Comparison of ENCODE assay signal across 25 mouse cellular contexts in the genomic region with DNA sequence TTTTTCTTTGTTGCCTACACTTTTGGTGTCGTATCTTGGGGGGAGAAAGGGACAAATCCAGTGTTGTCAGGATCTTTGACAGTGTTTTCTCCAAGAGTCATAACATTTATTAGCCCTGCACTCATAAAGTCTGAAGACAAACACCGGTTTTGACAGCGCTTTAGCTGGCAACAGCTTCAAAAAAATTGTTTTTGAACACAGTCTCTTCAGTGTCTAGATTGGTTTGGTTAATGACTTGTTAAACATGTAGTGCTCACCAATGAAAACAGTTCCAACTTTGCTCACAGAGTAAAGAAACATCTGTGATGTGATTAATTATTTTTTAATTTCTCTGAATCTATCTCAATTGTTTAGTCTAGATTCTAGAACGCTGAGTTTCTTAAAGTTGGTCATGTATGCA.
DNase-seq lines count a peak whose midpoint lies in the region; ATAC-seq and TF ChIP-seq lines count a peak whose summit lies in the region.
"Had no signal": no experiment of that assay in that cellular context is flagged by ENCODE, and none has a peak within 500 bp of the region (broad histone marks: within the 10 kb centered on the region; RNA-seq: fewer than 3 reads in every experiment).

No protein-coding gene starts in this region.

- H3K36me3 ChIP-seq in lung, embryonic 14.5 days (ENCODE audit: insufficient read depth): no peaks in the 10 kb centered on the region
- no peaks in the 10 kb centered on the region for H3K36me3 ChIP-seq in lung, embryonic 16.5 days (ENCODE audit: control insufficient read depth, insufficient read depth, low read length)
- H3K36me3 ChIP-seq: embryonic facial prominence, embryonic 10.5 days; embryonic facial prominence, embryonic 12.5 days had no signal

- peak; percentile 32; the same call in 1 of the 2 replicates for ATAC-seq in lung, embryonic 14.5 days (ENCODE audit: insufficient read depth)
- ATAC-seq in lung, embryonic 16.5 days (ENCODE audit: low read depth): peak; percentile 71
- ATAC-seq: activated CD4-positive, CD25-positive, alpha-beta regulatory T cell, adult 4 months; CD4-positive, CD25-positive, alpha-beta regulatory T cell, adult 4 months; forebrain, embryonic 13.5 days; Patski had no signal

- DNase-seq in heart, adult 11 months: peak; percentile 46
- DNase-seq in heart, adult 8-10 months (ENCODE audit: low spot score): no peak
- peak; percentile 70 for DNase-seq in lung, embryonic 14.5 days
- no peak for DNase-seq in lung, postnatal 36 days
- DNase-seq in lung, postnatal 4 days: no peak
- peak; percentile 31 for DNase-seq in lung, postnatal 10 days
- no peak for DNase-seq in lung, postnatal 25 days (ENCODE audit: low spot score)
- DNase-seq: adrenal gland, adult 8-10 months; adrenal gland, postnatal 14 days; adrenal gland, postnatal 36 days; B cell, adult 2 months; cerebellum, adult 11-12 months; cerebellum, adult 2 months; cerebellum, adult 9-10 months; cerebellum, postnatal 10 days; cerebellum, postnatal 25 days had no signal

- H3K4me1 ChIP-seq in lung, embryonic 14.5 days (ENCODE audit: insufficient read depth): no peaks in the 10 kb centered on the region
- H3K4me1 ChIP-seq in lung, embryonic 16.5 days (replicated peaks; ENCODE audit: control insufficient read depth, insufficient read depth, low read length): no peaks in the 10 kb centered on the region; the same call in 1 of the 2 replicates
- H3K4me1 ChIP-seq: forebrain, embryonic 13.5 days had no signal

- H3K4me3 ChIP-seq in lung, embryonic 14.5 days (ENCODE audit: low read depth, low read length): no peak overlapping the region
- H3K4me3 ChIP-seq in lung, embryonic 16.5 days (ENCODE audit: low read length): no peak overlapping the region
- H3K4me3 ChIP-seq: embryonic facial prominence, embryonic 10.5 days; embryonic facial prominence, embryonic 12.5 days; forebrain, embryonic 13.5 days had no signal

- no peak overlapping the region for H3K27ac ChIP-seq in lung, embryonic 14.5 days (ENCODE audit: low read depth)
- no peak overlapping the region for H3K27ac ChIP-seq in lung, embryonic 16.5 days (ENCODE audit: low read length)
- H3K27ac ChIP-seq: embryonic facial prominence, embryonic 10.5 days; embryonic facial prominence, embryonic 12.5 days; forebrain, embryonic 13.5 days had no signal

- WGBS in lung, embryonic 14.5 days: 43% methylated on average over 4 of the region's 4 CpGs
- 47% methylated on average over 4 of the region's 4 CpGs for WGBS in lung, embryonic 16.5 days

- TF ChIP-seq CTCF in lung, embryonic 14.5 days (IDR thresholded peaks at IDR 0.05; ENCODE audit: low read depth): no peak

- no peak overlapping the region for H3K9ac ChIP-seq in lung, embryonic 14.5 days
- no peak overlapping the region for H3K9ac ChIP-seq in lung, embryonic 16.5 days (ENCODE audit: low read length)
- H3K9ac ChIP-seq: embryonic facial prominence, embryonic 12.5 days; forebrain, embryonic 13.5 days had no signal

- H3K4me2 ChIP-seq in lung, embryonic 14.5 days: no peak overlapping the region
- no peak overlapping the region for H3K4me2 ChIP-seq in lung, embryonic 16.5 days (ENCODE audit: low read depth, low read length)
- H3K4me2 ChIP-seq: embryonic facial prominence, embryonic 12.5 days; forebrain, embryonic 13.5 days had no signal

- no peaks in the 10 kb centered on the region for H3K9me3 ChIP-seq in lung, embryonic 14.5 days (ENCODE audit: low read depth, low read length)
- H3K9me3 ChIP-seq in lung, embryonic 16.5 days (ENCODE audit: control insufficient read depth, low read length): no peaks in the 10 kb centered on the region
- H3K9me3 ChIP-seq: embryonic facial prominence, embryonic 10.5 days; embryonic facial prominence, embryonic 12.5 days; forebrain, embryonic 13.5 days; G1E had no signal

- no peaks in the 10 kb centered on the region for H3K27me3 ChIP-seq in lung, embryonic 14.5 days (ENCODE audit: insufficient read depth, low read length)
- no peaks in the 10 kb centered on the region for H3K27me3 ChIP-seq in lung, embryonic 16.5 days (ENCODE audit: control insufficient read depth, insufficient read depth, low read depth, low read length)
- H3K27me3 ChIP-seq: CH12.LX; embryonic facial prominence, embryonic 12.5 days; forebrain, embryonic 13.5 days; Patski had no signal

Comparison
In these comparisons a context has a peak if more than half of its experiments do, and no peak if none do; other contexts are left out.
1. DNase-seq: peak in heart, adult 11 months (single experiment), lung, embryonic 14.5 days (single experiment) and lung, postnatal 10 days (single experiment); none in heart, adult 8-10 months (single experiment), lung, postnatal 36 days (single experiment), lung, postnatal 4 days (0 of 2) and lung, postnatal 25 days (single experiment).